Mouse (Mus musculus) heart, postnatal 0 days (tissue): ENCODE results near the gene Ralgps1. TPM values are rescaled to one million over a fixed set of nuclear protein-coding genes. Genes with fewer than 3 reads are reported as not detected.
A peak's percentile ranks its signal among the peaks of the same experiment; 100 is the strongest.

Experiments
- ATAC-seq: fragments of 200-750 bp; cut with Nextera tagmentation; 2 replicates; pipeline ENCODE4 v1.8.0; 2017; ENCODE audit warnings: low read depth, moderate number of reproducible peaks, moderate library complexity; ENCODE audit not compliant: insufficient read depth
- DNase-seq: peaks from one replicate; pipeline ENCODE4 v3.0.0-alpha.2; 2016; ENCODE audit warnings: low spot score
- H3K27ac ChIP-seq: fragments of 300-500 bp; sonication (generic); 2 replicates; pipeline ENCODE4 v1.5.1; 2014; ENCODE audit warnings: low read depth, mild to moderate bottlenecking
- H3K27me3 ChIP-seq: fragments of 300-500 bp; sonication (generic); 2 replicates; pipeline ENCODE4 v1.6.1; 2014; ENCODE audit warnings: low read length, mixed read lengths; ENCODE audit not compliant: control insufficient read depth, insufficient read depth
- H3K36me3 ChIP-seq: fragments of 300-500 bp; sonication (generic); replicated peaks from 2 replicates; pipeline ENCODE4 v1.6.1; 2014; ENCODE audit warnings: low read length, mixed read lengths; ENCODE audit not compliant: control insufficient read depth, insufficient read depth
- H3K4me1 ChIP-seq: fragments of 300-500 bp; sonication (generic); 2 replicates; pipeline ENCODE4 v1.6.1; 2014; ENCODE audit warnings: antibody characterized with exemption; ENCODE audit not compliant: control insufficient read depth, insufficient read depth
- H3K4me2 ChIP-seq: fragments of 300-500 bp; sonication (generic); 2 replicates; pipeline ENCODE4 v1.6.1; 2014; ENCODE audit warnings: low read depth, mild to moderate bottlenecking, low read length, moderate library complexity
- H3K4me3 ChIP-seq: fragments of 300-500 bp; sonication (generic); 2 replicates; pipeline ENCODE4 v1.5.1; 2014; ENCODE audit warnings: low read depth, low read length
- H3K9ac ChIP-seq: fragments of 300-500 bp; sonication (generic); replicated peaks from 2 replicates; pipeline ENCODE4 v1.6.1; 2014; ENCODE audit warnings: low read depth, low read length, mixed read lengths
- H3K9me3 ChIP-seq: fragments of 300-500 bp; sonication (generic); replicated peaks from 2 replicates; pipeline ENCODE4 v1.6.1; 2016; ENCODE audit warnings: low read length; ENCODE audit not compliant: control insufficient read depth
- CTCF ChIP-seq: IDR thresholded peaks from 2 replicates; pipeline ENCODE4 v1.5.1; 2016; ENCODE audit warnings: antibody characterized with exemption, control low read depth, low read depth
- EP300 ChIP-seq: IDR thresholded peaks from 2 replicates; pipeline ENCODE4 v1.6.1; 2016; ENCODE audit warnings: antibody characterized with exemption, low read depth
- WGBS: fragments of 180-500 bp; shearing (Covaris S2); extraction: QIAGEN DNeasy Blood & Tissue Kit; methylation state at CpG from one replicate; pipeline ENCODE4 v1.1.7; 2014; 5-methylcytosine and 5-hydroxymethylcytosine counted together
- polyA plus RNA-seq: library from polyadenylated mRNA; unstranded; fragments of >200 nt; fragmentation: Nextera tagmentation; extraction: Ambion mirVana; gene quantifications from 2 replicates; pipeline ENCODE4 v1.2.1, GENCODE M21; 2015
- total RNA-seq: library from RNA; depleted of rRNA; stranded (reverse); fragments of >200 nt; gene quantifications from 2 replicates; pipeline ENCODE4 v1.2.3, GENCODE M21; 2014; ENCODE audit warnings: low replicate concordance

The Ralgps1 gene
- total and polyA plus RNA-seq, 2 experiments from 2014 or later, result 3.2 to 6.9 TPM

GRCm38 (mm10) chr2:33351449-33351848 lies 19.8 kb downstream of the Ralgps1 start:
- Histone ChIP-seq H3K9ac (no peak overlapping the region), H3K27me3 (no peaks in the 10 kb centered on the region), H3K4me3 (no peak overlapping the region), H3K27ac (peak overlapping the region; percentile 51; the same call in 1 of the 2 replicates), H3K9me3 (no peaks in the 10 kb centered on the region), H3K4me1 (no peaks in the 10 kb centered on the region), H3K36me3 (no peaks in the 10 kb centered on the region), H3K4me2 (no peak overlapping the region)
- no peak for ATAC-seq
- no peak for TF ChIP-seq EP300
- no peak for TF ChIP-seq CTCF
- DNase-seq, result no peak
- WGBS, result 88% methylated on average over 3 of the region's 3 CpGs

GRCm38 (mm10) chr2:33350921-33351320 lies 20.4 kb downstream of the Ralgps1 start:
- Histone ChIP-seq H3K4me1 (no peaks in the 10 kb centered on the region; the same call in 1 of the 2 replicates), H3K27ac (peak overlapping the region; percentile 51; the same call in 1 of the 2 replicates), H3K9me3 (no peaks in the 10 kb centered on the region), H3K4me2 (no peak overlapping the region), H3K4me3 (no peak overlapping the region), H3K27me3 (no peaks in the 10 kb centered on the region), H3K36me3 (no peaks in the 10 kb centered on the region), H3K9ac (no peak overlapping the region)
- DNase-seq, result no peak
- no peak; the same call in 1 of the 2 replicates for ATAC-seq
- TF ChIP-seq EP300, result no peak
- no peak for TF ChIP-seq CTCF
- 73% methylated on average over 6 of the region's 6 CpGs for WGBS

GRCm38 (mm10) chr2:33349581-33349980 lies 21.7 kb downstream of the Ralgps1 start:
- Histone ChIP-seq H3K27ac (no peak overlapping the region), H3K4me2 (no peak overlapping the region), H3K27me3 (no peaks in the 10 kb centered on the region), H3K4me1 (peaks cover 4% of the 10 kb centered on the region; the same call in 1 of the 2 replicates), H3K36me3 (no peaks in the 10 kb centered on the region), H3K9ac (no peak overlapping the region), H3K4me3 (no peak overlapping the region), H3K9me3 (no peaks in the 10 kb centered on the region)
- DNase-seq (no peak), ATAC-seq (no peak)
- 34% methylated on average over 2 of the region's 2 CpGs for WGBS
- TF ChIP-seq EP300, result no peak
- TF ChIP-seq CTCF, result no peak

- ATAC-seq, result peak; percentile 71
Observed at GRCm38 (mm10) chr2:33349081-33349480, 22.2 kb downstream of the Ralgps1 start.

GRCm38 (mm10) chr2:33348260-33348659 lies 23.0 kb downstream of the Ralgps1 start:
- Histone ChIP-seq H3K4me2 (no peak overlapping the region), H3K9ac (no peak overlapping the region), H3K36me3 (no peaks in the 10 kb centered on the region), H3K4me1 (peaks cover 15% of the 10 kb centered on the region), H3K27ac (no peak overlapping the region), H3K9me3 (no peaks in the 10 kb centered on the region), H3K27me3 (no peaks in the 10 kb centered on the region), H3K4me3 (no peak overlapping the region)
- 65% methylated on average over 3 of the region's 3 CpGs for WGBS
- no peak for ATAC-seq
- no peak for DNase-seq
- TF ChIP-seq EP300 (no peak), CTCF (no peak)

More at GRCm38 (mm10) chr2:33349081-33349480, 22.2 kb downstream of the Ralgps1 start:
- H3K36me3 ChIP-seq, result no peaks in the 10 kb centered on the region
- no peak overlapping the region for H3K27ac ChIP-seq
- no peak overlapping the region for H3K4me2 ChIP-seq
- peaks cover 7% of the 10 kb centered on the region for H3K4me1 ChIP-seq
- H3K9ac ChIP-seq, result no peak overlapping the region
- H3K9me3 ChIP-seq, result no peaks in the 10 kb centered on the region
- no peak overlapping the region for H3K4me3 ChIP-seq
- 22% methylated on average over 2 of the region's 2 CpGs for WGBS
- peak; percentile 89 for DNase-seq
- H3K27me3 ChIP-seq, result no peaks in the 10 kb centered on the region
- TF ChIP-seq CTCF (peak; percentile 84), EP300 (no peak)

- H3K9me3 ChIP-seq, result no peaks in the 10 kb centered on the region
- H3K27ac ChIP-seq, result no peak overlapping the region
- no peak overlapping the region for H3K9ac ChIP-seq
- peaks cover 16% of the 10 kb centered on the region for H3K4me1 ChIP-seq
- WGBS, result 35% methylated on average over 3 of the region's 3 CpGs
- H3K4me3 ChIP-seq, result no peak overlapping the region
- ATAC-seq, result no peak
- no peaks in the 10 kb centered on the region for H3K27me3 ChIP-seq
- no peaks in the 10 kb centered on the region for H3K36me3 ChIP-seq
- H3K4me2 ChIP-seq, result no peak overlapping the region
- no peak for DNase-seq
- TF ChIP-seq CTCF (peak; percentile 84), EP300 (no peak)
Observed at GRCm38 (mm10) chr2:33347607-33348006, 23.7 kb downstream of the Ralgps1 start.
